Mouse (Mus musculus): ENCODE measurements at regions not wholly inside any gene's neighbourhood (a gene's known extent, or its start where the extent isn't known, plus 50 kb on each side); places are given as distances from the start of the nearest gene placed in this dataset.

DNA sequence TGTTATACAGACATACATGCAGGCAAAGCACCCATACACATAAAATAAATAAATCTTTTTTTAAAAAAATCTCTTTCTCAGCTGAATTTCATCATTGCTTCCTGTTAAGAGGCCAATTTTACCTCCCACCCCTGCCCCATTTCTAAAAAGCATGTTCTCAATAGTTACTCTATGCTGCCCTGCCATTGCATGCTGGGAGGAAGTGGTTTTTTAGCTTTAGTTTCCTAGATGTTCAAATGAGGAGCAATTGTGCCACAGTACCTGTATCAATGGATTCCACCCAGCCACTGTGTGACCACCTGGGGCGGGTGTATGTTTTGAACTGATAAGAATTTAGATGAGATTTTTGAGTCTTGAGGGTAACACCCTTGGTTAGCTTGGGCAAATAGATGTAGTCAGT lies 53.3 kb upstream of the Prkcq start:
- DNase-seq (ENCODE audit: low read depth, low spot score): no peak

DNA sequence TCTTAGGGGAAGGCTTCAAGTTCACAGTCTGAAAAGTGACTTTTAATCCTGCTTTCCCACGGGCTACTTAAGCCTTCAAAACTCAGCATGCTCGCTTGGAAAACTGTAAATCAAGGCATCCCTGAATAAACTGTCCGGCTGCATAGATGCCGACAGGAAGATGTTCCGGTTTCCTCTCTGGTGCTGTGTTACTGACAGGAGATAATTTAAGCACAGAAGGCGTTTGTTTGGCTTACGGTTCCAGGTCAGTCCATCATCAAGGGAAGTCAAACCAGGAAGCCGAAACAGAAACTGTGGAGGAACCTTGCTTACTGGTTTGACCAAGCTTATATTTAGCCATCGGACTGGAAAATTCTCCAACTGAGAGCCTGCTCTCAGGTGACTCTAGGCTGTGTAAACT lies 52.6 kb upstream of the Prkcq start:
- no peak for DNase-seq (ENCODE audit: low read depth, low spot score)
